Mouse (Mus musculus): Measurements from ENCODE around the gene Thap3. TPM values are rescaled to one million over a fixed set of nuclear protein-coding genes. Genes with fewer than 3 reads are reported as not detected.

The Thap3 gene
- total RNA-seq, 4 experiments from 2014 or later: 22.0 to 32.0 (median 30.5) TPM

- peak; percentile 60 to 74 for DNase-seq (ENCODE audit: low spot score in 2 of 2)
Observed at GRCm38 (mm10) chr4:152009076-152010051, 20.6 kb upstream of the Thap3 start.

- peak; percentile 91 for DNase-seq (ENCODE audit: low spot score in 2 of 2)
Observed at GRCm38 (mm10) chr4:152008622-152009075, 19.9 kb upstream of the Thap3 start, which contains the start of gene Klhl21. TSS of gene Klhl21 (plus strand) at chr4:152008803.

- DNase-seq (ENCODE audit: low spot score in 2 of 2): no peak
Observed at GRCm38 (mm10) chr4:152008148-152008500, 19.3 kb upstream of the Thap3 start.

GRCm38 (mm10) chr4:152007481-152008147, 18.8 kb upstream of the Thap3 start:
- no peak for DNase-seq (ENCODE audit: low spot score in 2 of 2)

- DNase-seq (ENCODE audit: low spot score in 2 of 2): no peak
Observed at GRCm38 (mm10) chr4:152006812-152007211, 18.0 kb upstream of the Thap3 start.

- DNase-seq (ENCODE audit: low spot score in 2 of 2): no peak
Observed at GRCm38 (mm10) chr4:152006137-152006536, 17.3 kb upstream of the Thap3 start.

- no peak for DNase-seq (ENCODE audit: low spot score in 2 of 2)
Observed at GRCm38 (mm10) chr4:152002063-152002462, 13.3 kb upstream of the Thap3 start.

GRCm38 (mm10) chr4:152001335-152001734, 12.5 kb upstream of the Thap3 start:
- no peak for DNase-seq (ENCODE audit: low spot score in 2 of 2)

- DNase-seq (ENCODE audit: low spot score in 2 of 2): no peak
Observed at GRCm38 (mm10) chr4:152000906-152001305, 12.1 kb upstream of the Thap3 start.

- no peak for DNase-seq (ENCODE audit: low spot score in 2 of 2)
Observed at GRCm38 (mm10) chr4:151999481-151999880, 10.7 kb upstream of the Thap3 start.

GRCm38 (mm10) chr4:151997701-151998100, 8.9 kb upstream of the Thap3 start:
- no peak for DNase-seq (ENCODE audit: low spot score in 2 of 2)

GRCm38 (mm10) chr4:151996951-151997222, 8.1 kb upstream of the Thap3 start:
- DNase-seq (ENCODE audit: low spot score in 2 of 2): no peak

GRCm38 (mm10) chr4:151996173-151996950, 7.6 kb upstream of the Thap3 start, which contains the start of gene Phf13:
TSS of gene Phf13 (minus strand) at chr4:151996258.
- peak; percentile 99 for DNase-seq (ENCODE audit: low spot score in 2 of 2)

GRCm38 (mm10) chr4:151995371-151996172, 6.8 kb upstream of the Thap3 start:
- peak in 1 of 2 experiments; percentile 53 for DNase-seq (ENCODE audit: low spot score in 2 of 2)

- no peak for DNase-seq (ENCODE audit: low spot score in 2 of 2)
Observed at GRCm38 (mm10) chr4:151994228-151995171, 5.7 kb upstream of the Thap3 start.

GRCm38 (mm10) chr4:151993035-151993434, 4.2 kb upstream of the Thap3 start:
- DNase-seq (ENCODE audit: low spot score in 2 of 2): no peak

- DNase-seq (ENCODE audit: low spot score in 2 of 2): no peak
Observed at GRCm38 (mm10) chr4:151992091-151992490, 3.3 kb upstream of the Thap3 start.

- DNase-seq (ENCODE audit: low spot score in 2 of 2): no peak
Observed at GRCm38 (mm10) chr4:151989110-151989488, 302 bp upstream of the Thap3 start.

GRCm38 (mm10) chr4:151988014-151988341, 819 bp downstream of the Thap3 start:
- no peak for DNase-seq (ENCODE audit: low spot score in 2 of 2)

- no peak for DNase-seq (ENCODE audit: low spot score in 2 of 2)
Observed at GRCm38 (mm10) chr4:151986650-151987049, 2.1 kb downstream of the Thap3 start.

Measured in layer of hippocampus, adult 8-10 months (tissue).